Mouse (Mus musculus): ENCODE results near the gene BC017158. TPM values are rescaled to one million over a fixed set of nuclear protein-coding genes. Genes with fewer than 3 reads are reported as not detected.
"Not testable (repeated sequence)": the region's sequence is repeated elsewhere in the genome, so short reads cannot be mapped to it uniquely, and the experiment has no call there.

BC017158 gene
- polyA plus RNA-seq (2012; rRNA removed) = 32.6 and 41.0 TPM in 2 replicates

- TF ChIP-seq POLR2A (IDR thresholded peaks at IDR 0.05; ENCODE audit: low read depth, low read length) = no peak
- no peak for TF ChIP-seq CTCF (IDR thresholded peaks at IDR 0.05; ENCODE audit: extremely low read depth, insufficient read depth, insufficient read length, insufficient replicate concordance)
- H3K27me3 ChIP-seq (ENCODE audit: control insufficient read depth, insufficient read depth, low read length) = no peaks in the 10 kb centered on the region; the same call in 1 of the 2 replicates
- H3K36me3 ChIP-seq (ENCODE audit: control insufficient read depth, insufficient read depth, low read length) = no peaks in the 10 kb centered on the region
- peak within 1 kb of the TSS; percentile 52 for H3K27ac ChIP-seq (ENCODE audit: insufficient read depth, low read length)
- H3K4me1 ChIP-seq (ENCODE audit: control insufficient read depth, insufficient read depth, insufficient read length) = peaks cover 5% of the 10 kb centered on the region; the same call in 1 of the 2 replicates
- H3K4me3 ChIP-seq (ENCODE audit: extremely low read depth, insufficient read depth, insufficient read length) = peak within 1 kb of the TSS; percentile 86
- under 1% methylated on average over 47 of the region's 47 CpGs for WGBS
- DNase-seq (ENCODE audit: low read depth in 1 of 2, low spot score in 2 of 2) = peak; percentile 36 to 59
Measured at GRCm38 (mm10) chr7:128297617-128298480, at the start of gene BC017158. Gene BC017158, minus strand, starts transcription at chr7:128298170.

GRCm38 (mm10) chr7:128346991-128347390 lies 49.0 kb upstream of the BC017158 start:
- H3K36me3 ChIP-seq (ENCODE audit: control insufficient read depth, insufficient read depth, low read length) = no peaks in the 10 kb centered on the region
- no peak overlapping the region for H3K4me3 ChIP-seq (ENCODE audit: extremely low read depth, insufficient read depth, insufficient read length)
- no peak for DNase-seq (ENCODE audit: low read depth in 1 of 2, low spot score in 2 of 2)
- H3K4me1 ChIP-seq (ENCODE audit: control insufficient read depth, insufficient read depth, insufficient read length) = no peaks in the 10 kb centered on the region
- H3K27me3 ChIP-seq (ENCODE audit: control insufficient read depth, insufficient read depth, low read length) = no peaks in the 10 kb centered on the region
- 78% methylated on average over 8 of the region's 8 CpGs for WGBS
- no peak overlapping the region for H3K27ac ChIP-seq (ENCODE audit: insufficient read depth, low read length)
- TF ChIP-seq POLR2A (IDR thresholded peaks at IDR 0.05; ENCODE audit: low read depth, low read length) (no peak), CTCF (IDR thresholded peaks at IDR 0.05; ENCODE audit: extremely low read depth, insufficient read depth, insufficient read length, insufficient replicate concordance) (no peak)

GRCm38 (mm10) chr7:128346522-128346921 lies 48.6 kb upstream of the BC017158 start:
- no peaks in the 10 kb centered on the region for H3K4me1 ChIP-seq (ENCODE audit: control insufficient read depth, insufficient read depth, insufficient read length)
- TF ChIP-seq POLR2A (IDR thresholded peaks at IDR 0.05; ENCODE audit: low read depth, low read length) = no peak
- TF ChIP-seq CTCF (IDR thresholded peaks at IDR 0.05; ENCODE audit: extremely low read depth, insufficient read depth, insufficient read length, insufficient replicate concordance) = no peak
- no peak overlapping the region for H3K27ac ChIP-seq (ENCODE audit: insufficient read depth, low read length)
- no peak for DNase-seq (ENCODE audit: low read depth in 1 of 2, low spot score in 2 of 2)
- 64% methylated on average over 2 of the region's 2 CpGs for WGBS
- no peaks in the 10 kb centered on the region for H3K27me3 ChIP-seq (ENCODE audit: control insufficient read depth, insufficient read depth, low read length)
- no peak overlapping the region for H3K4me3 ChIP-seq (ENCODE audit: extremely low read depth, insufficient read depth, insufficient read length)
- no peaks in the 10 kb centered on the region for H3K36me3 ChIP-seq (ENCODE audit: control insufficient read depth, insufficient read depth, low read length)

GRCm38 (mm10) chr7:128345691-128346090 lies 47.7 kb upstream of the BC017158 start:
- TF ChIP-seq CTCF (IDR thresholded peaks at IDR 0.05; ENCODE audit: extremely low read depth, insufficient read depth, insufficient read length, insufficient replicate concordance) = no peak
- no peak for TF ChIP-seq POLR2A (IDR thresholded peaks at IDR 0.05; ENCODE audit: low read depth, low read length)
- H3K36me3 ChIP-seq (ENCODE audit: control insufficient read depth, insufficient read depth, low read length) = no peaks in the 10 kb centered on the region
- H3K27me3 ChIP-seq (ENCODE audit: control insufficient read depth, insufficient read depth, low read length) = no peaks in the 10 kb centered on the region
- H3K4me1 ChIP-seq (ENCODE audit: control insufficient read depth, insufficient read depth, insufficient read length) = no peaks in the 10 kb centered on the region
- 84% methylated on average over 6 of the region's 6 CpGs for WGBS
- H3K4me3 ChIP-seq (ENCODE audit: extremely low read depth, insufficient read depth, insufficient read length) = no peak overlapping the region
- DNase-seq (ENCODE audit: low read depth in 1 of 2, low spot score in 2 of 2) = no peak
- no peak overlapping the region for H3K27ac ChIP-seq (ENCODE audit: insufficient read depth, low read length)

- 66% methylated on average over 6 of the region's 6 CpGs for WGBS
- Histone ChIP-seq H3K4me1 (ENCODE audit: control insufficient read depth, insufficient read depth, insufficient read length) (no peaks in the 10 kb centered on the region), H3K36me3 (ENCODE audit: control insufficient read depth, insufficient read depth, low read length) (no peaks in the 10 kb centered on the region), H3K4me3 (ENCODE audit: extremely low read depth, insufficient read depth, insufficient read length) (no peak overlapping the region), H3K27me3 (ENCODE audit: control insufficient read depth, insufficient read depth, low read length) (no peaks in the 10 kb centered on the region), H3K27ac (ENCODE audit: insufficient read depth, low read length) (no peak overlapping the region)
- no peak for TF ChIP-seq POLR2A (IDR thresholded peaks at IDR 0.05; ENCODE audit: low read depth, low read length)
- TF ChIP-seq CTCF (IDR thresholded peaks at IDR 0.05; ENCODE audit: extremely low read depth, insufficient read depth, insufficient read length, insufficient replicate concordance) = peak; percentile 83; the same call in 1 of the 2 replicates
- peak; percentile 15 to 44 for DNase-seq (ENCODE audit: low read depth in 1 of 2, low spot score in 2 of 2)
Measured at GRCm38 (mm10) chr7:128344928-128345653, 47.1 kb upstream of the BC017158 start.

GRCm38 (mm10) chr7:128344488-128344887 lies 46.5 kb upstream of the BC017158 start:
- H3K4me3 ChIP-seq (ENCODE audit: extremely low read depth, insufficient read depth, insufficient read length) = no peak overlapping the region
- no peaks in the 10 kb centered on the region for H3K4me1 ChIP-seq (ENCODE audit: control insufficient read depth, insufficient read depth, insufficient read length)
- no peak overlapping the region for H3K27ac ChIP-seq (ENCODE audit: insufficient read depth, low read length)
- no peak for DNase-seq (ENCODE audit: low read depth in 1 of 2, low spot score in 2 of 2)
- no peaks in the 10 kb centered on the region for H3K27me3 ChIP-seq (ENCODE audit: control insufficient read depth, insufficient read depth, low read length)
- TF ChIP-seq CTCF (IDR thresholded peaks at IDR 0.05; ENCODE audit: extremely low read depth, insufficient read depth, insufficient read length, insufficient replicate concordance) (no peak), POLR2A (IDR thresholded peaks at IDR 0.05; ENCODE audit: low read depth, low read length) (no peak)
- H3K36me3 ChIP-seq (ENCODE audit: control insufficient read depth, insufficient read depth, low read length) = no peaks in the 10 kb centered on the region
- 71% methylated on average over 7 of the region's 7 CpGs for WGBS

GRCm38 (mm10) chr7:128342691-128343090 lies 44.7 kb upstream of the BC017158 start:
- 93% methylated on average over 8 of the region's 10 CpGs for WGBS
- not testable (repeated sequence) for H3K27me3 ChIP-seq (ENCODE audit: control insufficient read depth, insufficient read depth, low read length)

GRCm38 (mm10) chr7:128340321-128340720 lies 42.4 kb upstream of the BC017158 start:
- not testable (repeated sequence) for H3K4me1 ChIP-seq (ENCODE audit: control insufficient read depth, insufficient read depth, insufficient read length); H3K4me3 ChIP-seq (ENCODE audit: extremely low read depth, insufficient read depth, insufficient read length); DNase-seq (ENCODE audit: low read depth in 1 of 2, low spot score in 2 of 2); H3K27ac ChIP-seq (ENCODE audit: insufficient read depth, low read length); H3K27me3 ChIP-seq (ENCODE audit: control insufficient read depth, insufficient read depth, low read length); H3K36me3 ChIP-seq (ENCODE audit: control insufficient read depth, insufficient read depth, low read length)
- WGBS = 70% methylated on average over 9 of the region's 9 CpGs

More at GRCm38 (mm10) chr7:128342691-128343090, 44.7 kb upstream of the BC017158 start:
- H3K4me3 ChIP-seq (ENCODE audit: extremely low read depth, insufficient read depth, insufficient read length); H3K36me3 ChIP-seq (ENCODE audit: control insufficient read depth, insufficient read depth, low read length); H3K27ac ChIP-seq (ENCODE audit: insufficient read depth, low read length); H3K4me1 ChIP-seq (ENCODE audit: control insufficient read depth, insufficient read depth, insufficient read length); DNase-seq (ENCODE audit: low read depth in 1 of 2, low spot score in 2 of 2): not testable (repeated sequence)
